Mouse (Mus musculus) lung, adult 2 months (tissue): ENCODE measurements around the gene Clasrp. TPM values are rescaled to one million over a fixed set of nuclear protein-coding genes. Genes with fewer than 3 reads are reported as not detected.

Experiments
- DNase-seq: peaks from one replicate; pipeline ENCODE4 v3.0.0; 2022
- H3K4me1 ChIP-seq: fragments of 200-500 bp; 2 replicates; pipeline ENCODE4 v1.6.1; 2011; ENCODE audit warnings: low read length; ENCODE audit not compliant: control insufficient read depth, insufficient read depth
- H3K4me3 ChIP-seq: fragments of 200-500 bp; replicated peaks from 2 replicates; pipeline ENCODE3; 2011; ENCODE audit warnings: low read depth, mild to moderate bottlenecking, control low read depth, low read length; ENCODE audit errors: extremely low read depth
- CTCF ChIP-seq: fragments of 200-500 bp; IDR thresholded peaks from 2 replicates; pipeline ENCODE4 v1.5.1; 2011; ENCODE audit warnings: mild to moderate bottlenecking, low read length, control low read depth; ENCODE audit not compliant: insufficient read depth
- POLR2A ChIP-seq: fragments of 200-500 bp; IDR thresholded peaks from 2 replicates; pipeline ENCODE4 v1.6.1; 2011; ENCODE audit warnings: low read depth, mild to moderate bottlenecking, control low read depth, low read length, borderline replicate concordance; ENCODE audit errors: extremely low read depth
- WGBS: fragments of 180-500 bp; shearing (Covaris S2); methylation state at CpG from one replicate; pipeline ENCODE4 v1.1.7; 2018; 5-methylcytosine and 5-hydroxymethylcytosine counted together
- polyA plus RNA-seq: library from polyadenylated mRNA; depleted of rRNA; stranded (reverse); fragments of >200 nt; gene quantifications from 2 replicates; pipeline ENCODE4 v1.2.3, GENCODE M21; 2012

Clasrp gene
- polyA plus RNA-seq, 1 experiment: 96.1 TPM

- TF ChIP-seq CTCF (no peak), POLR2A (no peak)
- Histone ChIP-seq H3K4me3 (no peak overlapping the region), H3K4me1 (peaks cover 25% of the 10 kb centered on the region)
- 76% methylated on average over 6 of the region's 6 CpGs for WGBS
- no peak for DNase-seq
These were observed 46.0 kb downstream of the Clasrp start for GRCm38 (mm10) chr7:19557982-19558900.

- Histone ChIP-seq H3K4me1 (peaks cover 25% of the 10 kb centered on the region), H3K4me3 (no peak overlapping the region)
- TF ChIP-seq CTCF (no peak), POLR2A (no peak)
- 76% methylated on average over 2 of the region's 2 CpGs for WGBS
- DNase-seq: no peak
These were observed 47.2 kb downstream of the Clasrp start for GRCm38 (mm10) chr7:19557086-19557485.

DNA sequence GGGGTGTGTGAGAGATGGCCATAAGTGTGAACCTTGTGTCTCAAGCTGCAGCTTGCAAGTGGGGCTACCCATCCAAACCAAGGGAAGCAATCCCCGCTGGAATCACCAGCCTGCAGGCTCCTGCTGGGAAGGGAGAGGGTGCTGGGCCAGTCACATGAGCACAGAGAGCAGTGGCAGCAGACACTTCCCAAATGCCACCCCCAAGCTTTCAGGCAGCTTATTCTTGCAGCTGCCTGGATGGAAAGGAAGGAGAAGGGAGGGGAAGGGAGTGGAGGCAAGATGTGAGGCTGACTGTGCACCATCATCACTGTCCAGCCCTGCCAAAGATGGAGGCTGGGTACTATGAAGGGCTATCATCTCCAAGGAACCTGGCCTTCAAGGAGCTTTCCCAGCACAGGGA, 50.1 kb downstream of the Clasrp start:
- TF ChIP-seq CTCF (no peak), POLR2A (no peak)
- Histone ChIP-seq H3K4me1 (peaks cover 12% of the 10 kb centered on the region), H3K4me3 (no peak overlapping the region)
- no peak for DNase-seq
- 62% methylated on average over 1 of the region's 1 CpGs for WGBS

DNA sequence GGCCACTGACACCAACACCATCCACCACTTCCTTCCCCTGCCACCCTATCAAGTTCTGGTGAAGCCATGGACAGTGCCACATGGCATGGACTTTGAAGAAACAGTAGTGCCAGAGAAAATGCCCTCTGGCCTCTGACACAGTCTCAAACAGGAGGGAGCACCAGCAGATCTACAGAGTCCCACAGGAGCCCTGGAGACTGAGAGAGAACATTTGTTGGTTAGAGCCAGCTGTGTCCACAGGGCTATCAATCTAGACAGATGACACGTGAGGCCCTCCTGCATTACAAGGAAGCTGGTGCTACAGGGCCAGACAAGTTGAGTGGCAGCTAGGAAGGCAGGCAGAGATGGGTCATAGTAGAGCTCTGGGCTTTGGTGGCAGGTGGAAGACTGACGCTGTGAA, 51.8 kb downstream of the Clasrp start:
- DNase-seq: no peak
- Histone ChIP-seq H3K4me1 (peaks cover 3% of the 10 kb centered on the region), H3K4me3 (no peak overlapping the region)
- TF ChIP-seq POLR2A (no peak), CTCF (no peak)
- 43% methylated on average over 2 of the region's 2 CpGs for WGBS

DNA sequence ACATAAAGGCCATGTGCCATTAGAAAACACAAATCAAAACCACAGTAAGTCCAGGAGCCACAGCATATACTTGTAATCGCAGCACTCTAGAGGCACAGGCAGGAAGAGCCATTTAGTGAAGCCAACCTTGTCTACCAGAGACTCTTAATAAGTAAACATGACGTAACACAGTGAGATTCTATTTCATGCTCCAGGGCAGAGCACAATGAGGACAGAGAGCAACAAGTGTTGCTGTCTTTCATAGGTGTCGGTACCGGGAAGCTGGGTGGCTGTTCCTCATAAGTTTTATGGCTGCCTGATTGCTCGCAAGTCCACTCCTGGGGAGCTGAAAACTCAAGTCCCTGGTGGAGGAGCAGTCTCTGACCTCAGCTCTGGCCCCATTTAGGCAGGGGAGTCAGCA, 52.7 kb downstream of the Clasrp start:
- 72% methylated on average over 5 of the region's 5 CpGs for WGBS

GRCm38 (mm10) chr7:19549394-19549793, 54.9 kb downstream of the Clasrp start:
- peaks cover 13% of the 10 kb centered on the region for H3K4me1 ChIP-seq
- DNase-seq: no peak
- no peak overlapping the region for H3K4me3 ChIP-seq
- 64% methylated on average over 10 of the region's 10 CpGs for WGBS
- TF ChIP-seq CTCF (no peak), POLR2A (no peak)

More for the DNA sequence above, 52.7 kb downstream of the Clasrp start:
- peaks cover 2% of the 10 kb centered on the region for H3K4me1 ChIP-seq
- TF ChIP-seq POLR2A: no peak
- no peak for TF ChIP-seq CTCF
- DNase-seq: no peak
- H3K4me3 ChIP-seq: no peak overlapping the region

GRCm38 (mm10) chr7:19547344-19547969, 56.8 kb downstream of the Clasrp start:
- no peak for DNase-seq
- Histone ChIP-seq H3K4me3 (no peak overlapping the region), H3K4me1 (peaks cover 18% of the 10 kb centered on the region)
- no peak for TF ChIP-seq CTCF
- TF ChIP-seq POLR2A: no peak
- WGBS: 58% methylated on average over 2 of the region's 2 CpGs

GRCm38 (mm10) chr7:19546007-19546406, 58.3 kb downstream of the Clasrp start:
- peaks cover 27% of the 10 kb centered on the region for H3K4me1 ChIP-seq
- no peak for DNase-seq
- no peak overlapping the region for H3K4me3 ChIP-seq
- TF ChIP-seq CTCF: no peak
- no peak for TF ChIP-seq POLR2A
- WGBS: 6% methylated on average over 3 of the region's 3 CpGs

- TF ChIP-seq POLR2A: no peak
- TF ChIP-seq CTCF: peak; percentile 49
- Histone ChIP-seq H3K4me1 (peaks cover 32% of the 10 kb centered on the region), H3K4me3 (no peak overlapping the region)
- no peak for DNase-seq
- 31% methylated on average over 6 of the region's 6 CpGs for WGBS
These were observed 60.7 kb downstream of the Clasrp start for GRCm38 (mm10) chr7:19543584-19543983.
